25 mouse cellular contexts compared by ENCODE assay signal in the genomic region with DNA sequence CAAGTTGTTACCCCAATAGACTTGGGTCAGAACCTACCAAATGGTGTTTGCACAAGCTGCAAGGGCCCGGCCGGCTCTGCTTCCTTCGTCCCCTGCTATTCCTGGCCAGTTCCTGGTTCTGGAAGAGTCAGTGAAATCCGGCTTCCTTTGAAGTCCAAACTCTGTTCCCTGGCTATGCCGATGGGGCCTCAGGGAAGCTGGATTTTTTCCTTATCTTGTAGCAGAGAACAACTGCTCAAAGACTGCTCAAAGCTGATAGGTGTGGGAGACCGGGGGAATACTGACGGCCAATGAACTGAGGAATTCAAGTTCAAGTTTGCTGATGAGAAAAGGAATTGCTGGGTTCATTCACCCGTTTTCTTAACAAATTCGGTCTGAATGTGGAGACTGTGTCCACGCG. TPM values are rescaled to one million over a fixed set of nuclear protein-coding genes. Genes with fewer than 3 reads are reported as not detected.
DNase-seq lines count a peak whose midpoint lies in the region; ATAC-seq and TF ChIP-seq lines count a peak whose summit lies in the region.
"Had no signal": no experiment of that assay in that cellular context is flagged by ENCODE, and none has a peak within 500 bp of the region (broad histone marks: within the 10 kb centered on the region; RNA-seq: fewer than 3 reads in every experiment).

No protein-coding gene starts in this region.

- no peak overlapping the region for H3K9ac ChIP-seq in heart, adult 2 months (ENCODE audit: low read depth, low read length)
- no peak overlapping the region for H3K9ac ChIP-seq in heart, embryonic 13.5 days
- no peak overlapping the region for H3K9ac ChIP-seq in heart, embryonic 16.5 days (ENCODE audit: low read length)
- no peak overlapping the region for H3K9ac ChIP-seq in intestine, postnatal 0 days (ENCODE audit: low read depth, low read length)
- H3K9ac ChIP-seq: embryonic facial prominence, embryonic 12.5 days; embryonic facial prominence, embryonic 15.5 days; forebrain, postnatal 0 days; hindbrain, embryonic 14.5 days had no signal

- no peaks in the 10 kb centered on the region; the same call in 1 of the 2 replicates for H3K27me3 ChIP-seq in heart, embryonic 10.5 days (ENCODE audit: insufficient read depth, poor library complexity, severe bottlenecking)
- H3K27me3 ChIP-seq in heart, adult 2 months (ENCODE audit: control insufficient read depth, insufficient read depth, low read length), result no peaks in the 10 kb centered on the region
- H3K27me3 ChIP-seq in heart, embryonic 13.5 days (replicated peaks), result 0 out of 2 replicates have a peak, but pooled peaks cover 4% of the 10 kb centered on the region
- H3K27me3 ChIP-seq in heart, embryonic 16.5 days (ENCODE audit: control insufficient read depth, insufficient read depth, low read length), result no peaks in the 10 kb centered on the region
- H3K27me3 ChIP-seq in intestine, postnatal 0 days (replicated peaks; ENCODE audit: control insufficient read depth, insufficient read depth, low read length), result peaks cover 8% of the 10 kb centered on the region; the same call in 1 of the 2 replicates
- H3K27me3 ChIP-seq: embryonic facial prominence, embryonic 12.5 days; embryonic facial prominence, embryonic 15.5 days had no signal

- WGBS in heart, embryonic 10.5 days, result 35% methylated on average over 11 of the region's 11 CpGs
- WGBS in heart, adult 2 months, result 33% methylated on average over 11 of the region's 11 CpGs
- whole genome bisulfite sequencing in heart, embryonic 13.5 days, result 27% methylated on average over 11 of the region's 11 CpGs
- 34% methylated on average over 11 of the region's 11 CpGs for WGBS in heart, embryonic 16.5 days
- 41% methylated on average over 11 of the region's 11 CpGs for WGBS in intestine, postnatal 0 days

- ATAC-seq in heart, embryonic 13.5 days (ENCODE audit: extremely low read depth, insufficient number of reproducible peaks, low FRiP score, low TSS enrichment), result no peak
- no peak for ATAC-seq in heart, embryonic 16.5 days (replicated peaks; ENCODE audit: extremely low read depth, insufficient read depth, low FRiP score)
- peak; percentile 69 for ATAC-seq in intestine, postnatal 0 days
- ATAC-seq: forebrain, embryonic 14.5 days; forebrain, postnatal 0 days; hindbrain, postnatal 0 days; inflammation-experienced regulatory T-cells, adult 6 months had no signal

- H3K4me3 ChIP-seq in heart, embryonic 10.5 days, result no peak overlapping the region
- no peak overlapping the region for H3K4me3 ChIP-seq in heart, adult 2 months
- H3K4me3 ChIP-seq in heart, embryonic 13.5 days, result no peak overlapping the region
- H3K4me3 ChIP-seq in heart, embryonic 16.5 days (ENCODE audit: low read length), result no peak overlapping the region
- no peak overlapping the region for H3K4me3 ChIP-seq in intestine, postnatal 0 days (ENCODE audit: low read depth, low read length)
- H3K4me3 ChIP-seq: embryonic facial prominence, embryonic 12.5 days; embryonic facial prominence, embryonic 15.5 days; gastrocnemius, adult 2 months had no signal

- no peaks in the 10 kb centered on the region for H3K79me2 ChIP-seq in heart, adult 2 months (replicated peaks; ENCODE audit: control insufficient read depth, insufficient read depth, low read length)

- intact Hi-C loops in heart, adult 2 months (cut with DNase I), result no loop called here

- DNase-seq in heart, embryonic 10.5 days (ENCODE audit: low spot score), result no peak
- DNase-seq in heart, adult 2 months, result no peak
- no peak for DNase-seq in heart, adult 18-20 months
- no peak for DNase-seq in heart, adult 11 months
- no peak for DNase-seq in kidney, postnatal 10 days
- DNase-seq: adrenal gland, adult 2 months; adrenal gland, postnatal 14 days; cerebellum, adult 11 months; cerebellum, adult 2 months; cerebellum, adult 9-11 months; cerebellum, postnatal 25 days; forebrain, postnatal 0 days; gastrocnemius, adult 2 months; gastrocnemius, postnatal 14 days; kidney, adult 18-20 months; kidney, adult 9 months had no signal

- TF ChIP-seq CTCF in heart, adult 2 months (IDR thresholded peaks at IDR 0.05), result no peak
- TF ChIP-seq CTCF in intestine, postnatal 0 days (IDR thresholded peaks at IDR 0.05; ENCODE audit: low read depth), result no peak

- no peaks in the 10 kb centered on the region for H3K9me3 ChIP-seq in heart, embryonic 10.5 days
- H3K9me3 ChIP-seq in heart, embryonic 13.5 days, result no peaks in the 10 kb centered on the region
- no peaks in the 10 kb centered on the region for H3K9me3 ChIP-seq in heart, embryonic 16.5 days (replicated peaks; ENCODE audit: control insufficient read depth, low read length)
- H3K9me3 ChIP-seq in intestine, postnatal 0 days (ENCODE audit: control insufficient read depth), result no peaks in the 10 kb centered on the region
- H3K9me3 ChIP-seq: embryonic facial prominence, embryonic 12.5 days; embryonic facial prominence, embryonic 15.5 days had no signal

- TF ChIP-seq EP300 in heart, adult 2 months (IDR thresholded peaks at IDR 0.05; ENCODE audit: insufficient read depth, low read depth, low read length), result no peak

- no peaks in the 10 kb centered on the region for H3K36me3 ChIP-seq in heart, embryonic 10.5 days
- H3K36me3 ChIP-seq in heart, adult 2 months (ENCODE audit: control insufficient read depth, insufficient read depth, low read length), result no peaks in the 10 kb centered on the region
- H3K36me3 ChIP-seq in heart, embryonic 13.5 days, result no peaks in the 10 kb centered on the region
- H3K36me3 ChIP-seq in heart, embryonic 16.5 days (ENCODE audit: control insufficient read depth, insufficient read depth), result no peaks in the 10 kb centered on the region
- no peaks in the 10 kb centered on the region for H3K36me3 ChIP-seq in intestine, postnatal 0 days (ENCODE audit: control insufficient read depth, insufficient read depth)
- H3K36me3 ChIP-seq: embryonic facial prominence, embryonic 12.5 days; embryonic facial prominence, embryonic 15.5 days had no signal

- peaks cover 27% of the 10 kb centered on the region for H3K4me1 ChIP-seq in heart, embryonic 10.5 days
- H3K4me1 ChIP-seq in heart, adult 2 months (ENCODE audit: control insufficient read depth, insufficient read depth, low read length), result no peaks in the 10 kb centered on the region
- H3K4me1 ChIP-seq in heart, embryonic 13.5 days, result peaks cover 25% of the 10 kb centered on the region
- H3K4me1 ChIP-seq in heart, embryonic 16.5 days (ENCODE audit: control insufficient read depth, insufficient read depth, low read length), result peaks cover 14% of the 10 kb centered on the region
- 0 out of 2 replicates have a peak, but pooled peaks cover 4% of the 10 kb centered on the region for H3K4me1 ChIP-seq in intestine, postnatal 0 days (replicated peaks; ENCODE audit: control insufficient read depth, insufficient read depth, low read length)
- H3K4me1 ChIP-seq: embryonic facial prominence, embryonic 15.5 days had no signal

- peak overlapping the region; percentile 33 for H3K4me2 ChIP-seq in heart, embryonic 13.5 days
- peak overlapping the region; percentile 21; the same call in 1 of the 2 replicates for H3K4me2 ChIP-seq in heart, embryonic 16.5 days (ENCODE audit: low read depth, low read length)
- H3K4me2 ChIP-seq in intestine, postnatal 0 days (replicated peaks; ENCODE audit: low read depth), result peak overlapping the region; percentile 25
- H3K4me2 ChIP-seq: embryonic facial prominence, embryonic 12.5 days; embryonic facial prominence, embryonic 15.5 days; hindbrain, embryonic 14.5 days had no signal

- peak overlapping the region; percentile 11 for H3K27ac ChIP-seq in heart, embryonic 10.5 days
- no peak overlapping the region for H3K27ac ChIP-seq in heart, adult 2 months
- H3K27ac ChIP-seq in heart, embryonic 13.5 days (replicated peaks), result no peak overlapping the region
- no peak overlapping the region for H3K27ac ChIP-seq in heart, embryonic 16.5 days (ENCODE audit: low read length)
- no peak overlapping the region for H3K27ac ChIP-seq in intestine, postnatal 0 days (ENCODE audit: low read depth, low read length)
- H3K27ac ChIP-seq: embryonic facial prominence, embryonic 12.5 days; embryonic facial prominence, embryonic 15.5 days; gastrocnemius, adult 2 months; hindbrain, embryonic 14.5 days; hindbrain, postnatal 0 days had no signal

- no peak for TF ChIP-seq POLR2A in heart, adult 2 months (IDR thresholded peaks at IDR 0.05; ENCODE audit: insufficient read depth, low read depth, low read length)

RNA-seq across cellular contexts. Expression of a gene that starts 13.7 kb away (rescaled TPM):
- polyA plus RNA-seq in heart, embryonic 10.5 days (2016; fragmentation: Nextera tagmentation; extraction: Ambion mirVana), result 1.2 and 1.5 TPM in 2 replicates
- total RNA-seq in heart, adult 2 months (2021), result 1 to 10 TPM; 3.1 to 3.2 TPM
- polyA plus RNA-seq in heart, adult 2 months (2012; rRNA removed), result 4.5 and 6.8 TPM in 2 replicates
- 2.4 TPM in 2 replicates for polyA plus RNA-seq in heart, embryonic 13.5 days (2015; fragmentation: Nextera tagmentation; extraction: Ambion mirVana)
- 1 to 10 TPM; 2.5 to 3.2 TPM for total RNA-seq in heart, adult 18-20 months (2021)
- 2.3 and 2.6 TPM in 2 replicates for polyA plus RNA-seq in heart, embryonic 16.5 days (2015; fragmentation: Nextera tagmentation; extraction: Ambion mirVana)
- 0.46 and 0.50 TPM in 2 replicates for polyA plus RNA-seq in intestine, postnatal 0 days (2015; fragmentation: Nextera tagmentation; extraction: Ambion mirVana)
